Mouse (Mus musculus): ENCODE results near the gene Ptdss2. TPM values are rescaled to one million over a fixed set of nuclear protein-coding genes. Genes with fewer than 3 reads are reported as not detected.

The Ptdss2 gene
- polyA plus RNA-seq, 1 experiment from 2014 or later = 84.7 TPM

- H3K4me3 ChIP-seq = peak overlapping the region; percentile 87
- peak overlapping the region; percentile 93 for H3K27ac ChIP-seq
- H3K4me1 ChIP-seq = peaks cover 24% of the 10 kb centered on the region
Observed at GRCm38 (mm10) chr7:141131904-141132755, 9.9 kb downstream of the Ptdss2 start.

GRCm38 (mm10) chr7:141141326-141141725 is 19.1 kb downstream of the Ptdss2 start:
- no peaks in the 10 kb centered on the region for H3K27me3 ChIP-seq (ENCODE audit: poor library complexity, severe bottlenecking)
- DNase-seq (ENCODE audit: extremely low spot score, low spot score) = no peak
- H3K36me3 ChIP-seq (replicated peaks) = peaks cover 87% of the 10 kb centered on the region
- no peaks in the 10 kb centered on the region for H3K4me1 ChIP-seq
- H3K27ac ChIP-seq = no peak overlapping the region
- H3K9me3 ChIP-seq = no peaks in the 10 kb centered on the region
- WGBS = 90% methylated on average over 4 of the region's 4 CpGs
- no peak overlapping the region for H3K4me3 ChIP-seq

More at GRCm38 (mm10) chr7:141131904-141132755, 9.9 kb downstream of the Ptdss2 start:
- Histone ChIP-seq H3K27me3 (ENCODE audit: poor library complexity, severe bottlenecking) (no peaks in the 10 kb centered on the region), H3K36me3 (replicated peaks) (peaks cover 29% of the 10 kb centered on the region), H3K9me3 (no peaks in the 10 kb centered on the region)
- DNase-seq (ENCODE audit: extremely low spot score, low spot score) = no peak
- WGBS = 57% methylated on average over 12 of the region's 12 CpGs

DNA sequence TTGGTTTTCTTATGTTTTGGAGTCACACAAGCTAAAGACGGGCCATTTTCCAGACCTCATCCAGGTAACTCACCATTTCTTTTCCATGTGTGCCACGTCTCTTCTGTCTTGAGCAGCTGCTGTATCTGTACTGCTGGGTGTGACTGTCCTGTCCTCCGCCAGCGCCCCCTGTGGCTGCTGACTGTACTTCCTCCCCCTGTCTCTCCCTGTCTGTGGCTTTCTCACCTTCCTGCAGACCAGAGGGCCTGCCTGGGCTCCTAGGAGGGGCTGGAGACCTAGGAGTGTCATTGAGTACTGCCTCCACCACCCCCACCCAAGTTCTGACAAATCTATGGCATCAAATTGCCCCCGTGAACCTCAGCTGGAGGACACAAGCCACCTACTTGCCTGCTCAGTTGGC is 20.9 kb downstream of the Ptdss2 start:
- Histone ChIP-seq H3K27me3 (ENCODE audit: poor library complexity, severe bottlenecking) (no peaks in the 10 kb centered on the region), H3K4me1 (no peaks in the 10 kb centered on the region), H3K36me3 (replicated peaks) (peaks cover 87% of the 10 kb centered on the region), H3K9me3 (no peaks in the 10 kb centered on the region), H3K27ac (no peak overlapping the region), H3K4me3 (no peak overlapping the region)
- WGBS = 55% methylated on average over 5 of the region's 5 CpGs
- DNase-seq (ENCODE audit: extremely low spot score, low spot score) = no peak

DNA sequence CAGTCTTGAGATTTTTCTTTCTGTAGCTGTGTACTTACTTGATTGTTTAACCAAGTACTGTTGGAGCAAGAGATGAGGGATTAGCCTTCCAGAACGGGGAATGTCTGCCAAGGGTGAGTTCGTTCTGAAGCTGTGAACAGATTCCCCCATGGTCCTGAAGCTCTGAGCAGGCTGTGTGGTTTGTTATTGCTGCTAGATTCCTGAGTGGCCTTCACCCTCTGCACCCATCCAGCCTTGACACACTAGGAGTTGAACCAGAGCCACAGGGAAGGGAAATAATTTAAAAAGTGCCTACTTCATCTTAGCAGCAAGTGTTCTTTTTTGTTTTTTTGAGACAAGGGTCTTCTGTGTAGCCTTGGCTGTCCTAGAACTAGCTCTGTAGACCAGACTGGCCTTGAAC is 21.7 kb downstream of the Ptdss2 start:
- peaks cover 86% of the 10 kb centered on the region for H3K36me3 ChIP-seq (replicated peaks)
- no peaks in the 10 kb centered on the region for H3K4me1 ChIP-seq
- DNase-seq (ENCODE audit: extremely low spot score, low spot score) = no peak
- no peaks in the 10 kb centered on the region for H3K27me3 ChIP-seq (ENCODE audit: poor library complexity, severe bottlenecking)
- H3K9me3 ChIP-seq = no peaks in the 10 kb centered on the region
- no peak overlapping the region for H3K4me3 ChIP-seq
- H3K27ac ChIP-seq = no peak overlapping the region
- WGBS = 91% methylated on average over 2 of the region's 2 CpGs

- H3K4me3 ChIP-seq = no peak overlapping the region
- H3K36me3 ChIP-seq (replicated peaks) = peaks cover 82% of the 10 kb centered on the region
Observed at GRCm38 (mm10) chr7:141144650-141145049, 22.5 kb downstream of the Ptdss2 start.

GRCm38 (mm10) chr7:141145403-141145802 is 23.2 kb downstream of the Ptdss2 start:
- peaks cover 75% of the 10 kb centered on the region for H3K36me3 ChIP-seq (replicated peaks)
- 68% methylated on average over 1 of the region's 1 CpGs for WGBS

More at GRCm38 (mm10) chr7:141144650-141145049, 22.5 kb downstream of the Ptdss2 start:
- DNase-seq (ENCODE audit: extremely low spot score, low spot score) = no peak
- no peaks in the 10 kb centered on the region for H3K4me1 ChIP-seq
- WGBS = 93% methylated on average over 3 of the region's 3 CpGs
- no peaks in the 10 kb centered on the region for H3K27me3 ChIP-seq (ENCODE audit: poor library complexity, severe bottlenecking)
- no peaks in the 10 kb centered on the region for H3K9me3 ChIP-seq
- H3K27ac ChIP-seq = no peak overlapping the region

DNA sequence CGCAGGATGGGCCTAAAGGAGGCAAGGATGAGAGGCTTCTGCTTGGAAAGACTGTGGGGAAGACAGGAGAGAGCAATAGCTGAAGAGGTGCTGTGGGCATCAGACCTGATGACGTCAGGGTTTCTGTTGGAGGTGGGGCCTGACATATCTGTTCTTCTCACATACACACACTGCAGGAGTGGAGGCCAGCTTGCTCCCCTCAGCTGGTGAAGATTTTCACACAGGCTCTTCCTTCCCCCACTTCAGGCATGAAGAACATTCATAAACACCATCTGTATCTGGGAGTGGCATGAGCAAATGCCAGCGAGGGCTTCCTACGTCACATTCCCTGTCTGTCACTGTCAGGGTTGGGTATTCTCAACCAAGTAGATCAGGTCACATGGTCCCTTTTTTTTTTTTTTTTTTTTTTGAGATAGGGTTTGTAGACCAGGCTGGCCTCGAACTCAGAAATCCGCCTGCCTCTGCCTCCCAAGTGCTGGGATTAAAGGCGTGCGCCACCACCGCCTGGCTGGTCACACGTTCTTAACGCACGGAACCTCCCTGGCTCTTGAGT is 23.9 kb downstream of the Ptdss2 start:
- Histone ChIP-seq H3K27ac (no peak overlapping the region), H3K36me3 (replicated peaks) (peaks cover 82% of the 10 kb centered on the region), H3K27me3 (ENCODE audit: poor library complexity, severe bottlenecking) (no peaks in the 10 kb centered on the region), H3K4me1 (no peaks in the 10 kb centered on the region), H3K9me3 (no peaks in the 10 kb centered on the region), H3K4me3 (no peak overlapping the region)
- 95% methylated on average over 12 of the region's 12 CpGs for WGBS
- DNase-seq (ENCODE audit: extremely low spot score, low spot score) = no peak

More at GRCm38 (mm10) chr7:141145403-141145802, 23.2 kb downstream of the Ptdss2 start:
- H3K27me3 ChIP-seq (ENCODE audit: poor library complexity, severe bottlenecking) = no peaks in the 10 kb centered on the region
- H3K9me3 ChIP-seq = no peaks in the 10 kb centered on the region
- H3K4me3 ChIP-seq = no peak overlapping the region
- no peaks in the 10 kb centered on the region for H3K4me1 ChIP-seq
- DNase-seq (ENCODE audit: extremely low spot score, low spot score) = no peak
- no peak overlapping the region for H3K27ac ChIP-seq

DNA sequence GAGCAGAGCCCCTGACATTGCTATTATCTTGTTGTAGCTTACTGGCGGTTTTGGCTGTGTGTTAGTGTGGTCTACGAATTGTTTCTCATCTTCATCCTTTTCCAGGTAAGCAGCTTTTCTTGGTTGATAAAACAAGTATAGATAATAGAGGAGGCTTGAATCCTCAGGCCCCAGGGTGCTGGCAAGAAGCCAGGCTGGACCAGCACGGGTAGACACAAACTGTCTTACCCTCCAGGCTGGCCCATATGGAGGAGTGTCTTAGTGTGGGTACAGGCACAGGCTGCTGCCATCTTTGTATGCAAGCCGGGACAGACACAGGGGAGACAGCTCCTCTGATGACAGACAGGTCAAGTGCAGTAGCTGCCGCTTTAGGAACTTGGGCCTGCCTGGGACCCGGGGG is 24.9 kb downstream of the Ptdss2 start:
- Histone ChIP-seq H3K9me3 (no peaks in the 10 kb centered on the region), H3K36me3 (replicated peaks) (peaks cover 88% of the 10 kb centered on the region), H3K27me3 (ENCODE audit: poor library complexity, severe bottlenecking) (no peaks in the 10 kb centered on the region), H3K4me3 (no peak overlapping the region), H3K27ac (no peak overlapping the region), H3K4me1 (no peaks in the 10 kb centered on the region)
- WGBS = 92% methylated on average over 6 of the region's 6 CpGs
- DNase-seq (ENCODE audit: extremely low spot score, low spot score) = no peak

DNA sequence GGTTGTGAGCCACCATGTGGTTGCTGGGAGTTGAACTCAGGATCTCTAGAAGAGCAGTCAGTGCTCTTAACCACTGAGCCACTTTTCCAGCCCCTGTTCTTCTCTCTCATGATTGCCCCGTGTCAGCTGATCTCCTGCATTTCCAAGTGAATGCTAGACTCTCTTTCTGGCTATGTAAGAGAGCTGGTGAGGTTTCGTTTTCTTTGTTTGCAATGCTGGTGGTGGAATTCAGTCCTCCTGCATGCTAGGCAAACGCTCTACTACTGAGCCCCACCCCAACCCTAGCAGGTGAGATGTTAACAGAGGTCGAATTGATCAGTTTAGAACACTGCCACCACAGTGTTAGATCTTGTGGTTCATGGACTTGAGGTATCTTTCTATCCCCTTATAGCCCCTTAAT is 26.5 kb downstream of the Ptdss2 start:
- H3K4me3 ChIP-seq = no peak overlapping the region
- H3K36me3 ChIP-seq (replicated peaks) = peaks cover 88% of the 10 kb centered on the region
- H3K27ac ChIP-seq = no peak overlapping the region
- no peaks in the 10 kb centered on the region for H3K9me3 ChIP-seq
- no peak for DNase-seq (ENCODE audit: extremely low spot score, low spot score)
- H3K4me1 ChIP-seq = no peaks in the 10 kb centered on the region
- WGBS = 87% methylated on average over 4 of the region's 4 CpGs
- no peaks in the 10 kb centered on the region for H3K27me3 ChIP-seq (ENCODE audit: poor library complexity, severe bottlenecking)

- Histone ChIP-seq H3K4me3 (no peak overlapping the region), H3K27ac (no peak overlapping the region), H3K27me3 (ENCODE audit: poor library complexity, severe bottlenecking) (no peaks in the 10 kb centered on the region), H3K9me3 (no peaks in the 10 kb centered on the region), H3K4me1 (no peaks in the 10 kb centered on the region), H3K36me3 (replicated peaks) (peaks cover 90% of the 10 kb centered on the region)
- no peak for DNase-seq (ENCODE audit: extremely low spot score, low spot score)
- 95% methylated on average over 9 of the region's 9 CpGs for WGBS
Observed at GRCm38 (mm10) chr7:141155362-141155761, 33.2 kb downstream of the Ptdss2 start.

- no peak for DNase-seq (ENCODE audit: extremely low spot score, low spot score)
- WGBS = 93% methylated on average over 7 of the region's 7 CpGs
- peaks cover 66% of the 10 kb centered on the region for H3K36me3 ChIP-seq (replicated peaks)
Observed at GRCm38 (mm10) chr7:141164397-141164796, 42.2 kb downstream of the Ptdss2 start.

DNA sequence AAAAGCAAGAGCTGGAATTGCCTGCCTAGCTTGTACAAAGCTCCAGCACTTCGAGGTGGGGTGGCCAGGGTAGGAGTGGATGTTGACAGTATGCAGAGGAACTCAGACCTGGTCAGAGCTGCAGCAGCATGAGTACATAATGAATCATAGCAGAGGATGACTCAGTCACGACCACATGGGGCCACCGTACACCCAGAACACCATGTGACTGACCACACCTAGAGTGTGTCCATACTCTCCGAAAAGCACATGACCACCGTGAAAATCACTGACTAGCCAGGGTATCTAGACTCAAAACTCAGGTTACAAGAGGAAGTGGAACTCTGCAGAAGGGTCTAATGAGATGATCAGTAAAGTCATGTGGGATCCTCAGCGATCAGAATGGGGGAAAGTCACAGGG is 42.7 kb downstream of the Ptdss2 start:
- Histone ChIP-seq H3K4me3 (no peak overlapping the region), H3K27ac (no peak overlapping the region), H3K27me3 (ENCODE audit: poor library complexity, severe bottlenecking) (0 out of 2 replicates have a peak, but pooled peaks cover 9% of the 10 kb centered on the region), H3K9me3 (no peaks in the 10 kb centered on the region), H3K36me3 (replicated peaks) (peaks cover 62% of the 10 kb centered on the region), H3K4me1 (peaks cover 22% of the 10 kb centered on the region)
- WGBS = 86% methylated on average over 6 of the region's 6 CpGs
- no peak for DNase-seq (ENCODE audit: extremely low spot score, low spot score)

More at GRCm38 (mm10) chr7:141164397-141164796, 42.2 kb downstream of the Ptdss2 start:
- H3K4me1 ChIP-seq = peaks cover 22% of the 10 kb centered on the region
- H3K4me3 ChIP-seq = no peak overlapping the region
- H3K27me3 ChIP-seq (ENCODE audit: poor library complexity, severe bottlenecking) = 0 out of 2 replicates have a peak, but pooled peaks cover 5% of the 10 kb centered on the region
- no peaks in the 10 kb centered on the region for H3K9me3 ChIP-seq
- no peak overlapping the region for H3K27ac ChIP-seq

DNA sequence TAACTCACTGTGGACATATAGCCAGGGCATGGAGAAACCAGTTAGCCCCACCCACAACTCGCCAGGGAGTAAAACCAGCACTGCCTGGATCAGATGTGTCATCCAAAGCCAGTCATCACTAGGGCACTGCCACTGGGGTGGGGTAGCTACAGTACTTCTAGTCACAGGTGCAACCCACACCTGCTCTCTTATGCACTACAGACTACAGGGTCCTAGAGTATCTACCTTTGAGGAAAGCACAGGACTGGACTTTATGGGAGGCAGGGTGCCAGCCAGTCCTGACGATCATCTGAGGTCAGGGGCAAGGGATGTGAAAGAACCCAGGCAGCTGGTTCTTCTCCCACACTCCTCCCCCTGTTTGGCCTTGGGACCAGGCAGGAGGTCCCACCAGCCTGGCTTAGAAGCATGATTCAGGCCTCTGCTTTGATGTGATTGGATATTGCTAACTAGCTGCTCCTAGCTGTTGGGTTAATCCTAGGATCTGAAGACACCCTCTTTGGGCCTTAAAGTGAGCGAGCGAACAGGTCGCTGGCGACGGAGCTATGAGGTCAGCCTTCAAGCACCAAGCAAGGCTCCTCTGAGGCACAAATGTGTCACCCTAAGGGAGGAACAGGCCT is 45.8 kb downstream of the Ptdss2 start:
- H3K9me3 ChIP-seq = no peaks in the 10 kb centered on the region
- 20% methylated on average over 7 of the region's 7 CpGs for WGBS
- H3K4me3 ChIP-seq = peak overlapping the region; percentile 54
- peaks cover 37% of the 10 kb centered on the region for H3K4me1 ChIP-seq
- peak overlapping the region; percentile 77 for H3K27ac ChIP-seq
- H3K36me3 ChIP-seq (replicated peaks) = peaks cover 31% of the 10 kb centered on the region
- DNase-seq (ENCODE audit: extremely low spot score, low spot score) = no peak
- H3K27me3 ChIP-seq (ENCODE audit: poor library complexity, severe bottlenecking) = 0 out of 2 replicates have a peak, but pooled peaks cover 9% of the 10 kb centered on the region

Data from forebrain, embryonic 10.5 days (tissue).